Mouse (Mus musculus): ENCODE results near the gene Krt84.

- TF ChIP-seq POLR2A (IDR thresholded peaks at IDR 0.05; ENCODE audit: control insufficient read depth, low read depth, low read length) = no peak
- no peak for TF ChIP-seq CTCF (IDR thresholded peaks at IDR 0.05; ENCODE audit: control insufficient read depth, insufficient read depth, insufficient replicate concordance, low read depth, low read length)
Measured at GRCm38 (mm10) chr15:101482056-101482455, 50.6 kb downstream of the Krt84 start.

Data from testis, adult 2 months (tissue).